Mouse (Mus musculus): ENCODE data around the gene Kcp. TPM values are rescaled to one million over a fixed set of nuclear protein-coding genes. Genes with fewer than 3 reads are reported as not detected.
A peak's percentile ranks its signal among the peaks of the same experiment; 100 is the strongest.

The Kcp gene
- polyA plus RNA-seq, 1 experiment: 3.0 TPM

DNA sequence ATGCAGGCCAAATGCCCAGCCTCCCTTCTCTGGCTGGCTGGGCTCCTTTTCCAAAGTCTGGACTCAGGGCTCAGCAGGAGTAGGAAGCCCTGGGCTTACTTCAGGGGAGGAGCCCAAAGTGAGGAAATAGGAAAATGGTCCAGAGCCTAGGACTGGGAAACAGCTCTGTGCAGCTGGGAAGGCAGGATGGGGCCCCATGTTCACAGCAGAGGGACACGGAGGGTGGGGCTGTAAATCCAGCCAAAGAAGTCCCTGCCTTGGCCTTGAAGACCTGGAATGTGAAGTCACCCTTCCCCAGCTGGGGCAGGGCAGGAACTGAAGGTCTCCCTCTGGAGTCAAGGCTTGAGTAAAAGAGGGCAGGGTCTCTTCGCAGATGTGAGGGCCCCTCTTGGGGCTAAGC is 1.3 kb upstream of the Kcp start:
- no peak overlapping the region for H3K27ac ChIP-seq (ENCODE audit: control insufficient read depth, insufficient read depth, low read length)
- no peak for DNase-seq

DNA sequence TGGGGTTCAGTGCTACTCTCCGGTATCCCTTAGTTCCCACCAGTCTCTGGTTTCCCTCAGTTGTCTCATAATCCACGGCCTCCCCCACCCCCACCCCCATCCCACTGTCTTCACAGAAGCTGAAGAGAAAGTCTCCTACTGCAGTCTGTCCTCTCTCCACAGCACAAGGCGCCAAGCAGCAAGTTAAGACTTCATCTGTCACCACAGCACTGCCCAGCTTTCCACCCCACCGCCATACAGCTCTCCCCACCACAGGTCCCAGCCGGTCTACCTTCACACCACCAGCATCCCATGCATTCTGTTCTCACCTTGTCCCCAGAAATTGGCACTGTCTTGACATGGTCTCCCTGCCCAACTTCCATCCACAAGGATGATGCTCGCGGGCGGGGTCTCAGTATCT is 918 bp downstream of the Kcp start:
- Histone ChIP-seq H3K4me1 (replicated peaks; ENCODE audit: control insufficient read depth, insufficient read depth, low read length) (no peaks in the 10 kb centered on the region), H3K27ac (ENCODE audit: control insufficient read depth, insufficient read depth, low read length) (no peak overlapping the region), H3K4me3 (ENCODE audit: control insufficient read depth, insufficient read depth, low read length) (no peak overlapping the region), H3K36me3 (ENCODE audit: control insufficient read depth, insufficient read depth, low read length) (no peaks in the 10 kb centered on the region), H3K27me3 (ENCODE audit: control insufficient read depth, insufficient read depth, low read length) (peaks cover 6% of the 10 kb centered on the region; the same call in 1 of the 2 replicates)
- DNase-seq: no peak
- no peak for TF ChIP-seq CTCF (IDR thresholded peaks at IDR 0.05; ENCODE audit: borderline replicate concordance, control insufficient read depth, extremely low read depth, insufficient read depth, low read length, poor library complexity)
- no peak for TF ChIP-seq POLR2A (IDR thresholded peaks at IDR 0.05; ENCODE audit: control insufficient read depth, extremely low read depth, insufficient read depth, low read length, poor library complexity)
- 55% methylated on average over 8 of the region's 8 CpGs for WGBS

More for the DNA sequence above, 1.3 kb upstream of the Kcp start:
- Histone ChIP-seq H3K27me3 (ENCODE audit: control insufficient read depth, insufficient read depth, low read length) (peaks cover 6% of the 10 kb centered on the region; the same call in 1 of the 2 replicates), H3K36me3 (ENCODE audit: control insufficient read depth, insufficient read depth, low read length) (no peaks in the 10 kb centered on the region), H3K4me3 (ENCODE audit: control insufficient read depth, insufficient read depth, low read length) (no peak overlapping the region), H3K4me1 (replicated peaks; ENCODE audit: control insufficient read depth, insufficient read depth, low read length) (peaks cover 7% of the 10 kb centered on the region)
- no peak for TF ChIP-seq CTCF (IDR thresholded peaks at IDR 0.05; ENCODE audit: borderline replicate concordance, control insufficient read depth, extremely low read depth, insufficient read depth, low read length, poor library complexity)
- no peak for TF ChIP-seq POLR2A (IDR thresholded peaks at IDR 0.05; ENCODE audit: control insufficient read depth, extremely low read depth, insufficient read depth, low read length, poor library complexity)
- 87% methylated on average over 2 of the region's 2 CpGs for WGBS

DNA sequence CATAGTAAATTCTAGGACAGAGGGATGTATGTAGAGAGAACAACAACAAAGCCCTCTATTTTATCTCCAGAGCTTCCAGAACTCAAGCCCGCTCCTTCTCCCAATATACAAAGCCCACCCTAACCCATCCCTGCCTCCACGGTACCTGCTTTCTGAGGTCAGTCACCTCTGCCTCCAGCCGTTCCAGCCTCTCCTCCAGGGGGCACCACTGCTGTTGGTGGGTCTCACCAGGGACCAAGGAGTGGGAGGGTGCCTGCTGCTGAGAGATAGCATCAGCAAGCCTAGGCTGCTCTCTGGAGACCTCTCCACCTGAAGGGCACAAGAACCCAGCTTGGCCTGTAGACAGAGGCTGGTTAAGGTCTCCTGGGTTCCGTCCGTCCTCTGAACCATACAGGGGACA is 2.3 kb downstream of the Kcp start:
- H3K4me1 ChIP-seq (replicated peaks; ENCODE audit: control insufficient read depth, insufficient read depth, low read length): no peaks in the 10 kb centered on the region
- H3K36me3 ChIP-seq (ENCODE audit: control insufficient read depth, insufficient read depth, low read length): no peaks in the 10 kb centered on the region
- no peak for DNase-seq
- no peak overlapping the region for H3K4me3 ChIP-seq (ENCODE audit: control insufficient read depth, insufficient read depth, low read length)
- H3K27me3 ChIP-seq (ENCODE audit: control insufficient read depth, insufficient read depth, low read length): peaks cover 6% of the 10 kb centered on the region; the same call in 1 of the 2 replicates
- 82% methylated on average over 5 of the region's 5 CpGs for WGBS
- TF ChIP-seq CTCF (IDR thresholded peaks at IDR 0.05; ENCODE audit: borderline replicate concordance, control insufficient read depth, extremely low read depth, insufficient read depth, low read length, poor library complexity) (0 out of 2 replicates have a peak, but pooled peaks have one; percentile 23), POLR2A (IDR thresholded peaks at IDR 0.05; ENCODE audit: control insufficient read depth, extremely low read depth, insufficient read depth, low read length, poor library complexity) (no peak)
- no peak overlapping the region for H3K27ac ChIP-seq (ENCODE audit: control insufficient read depth, insufficient read depth, low read length)

DNA sequence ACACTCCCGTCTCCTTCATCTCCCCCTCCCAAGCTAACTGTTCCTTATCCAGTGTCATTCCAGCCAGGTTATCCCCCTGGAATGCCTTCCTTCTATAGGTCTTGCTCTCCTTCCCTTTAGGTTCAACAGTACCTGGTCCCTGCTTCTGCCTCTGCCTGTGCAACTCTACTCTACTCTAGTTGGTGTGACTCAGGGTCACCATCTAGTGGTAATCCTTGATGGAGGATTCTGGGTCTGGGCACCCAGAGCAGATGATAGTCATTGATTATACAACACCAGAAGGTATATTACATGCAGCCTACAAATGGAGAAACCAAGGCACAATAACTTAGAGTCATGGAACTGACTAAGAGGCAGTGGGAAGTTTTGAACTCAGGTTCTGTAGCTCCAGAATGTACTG is 6.2 kb downstream of the Kcp start:
- Histone ChIP-seq H3K27ac (ENCODE audit: control insufficient read depth, insufficient read depth, low read length) (no peak overlapping the region), H3K27me3 (ENCODE audit: control insufficient read depth, insufficient read depth, low read length) (no peaks in the 10 kb centered on the region; the same call in 1 of the 2 replicates), H3K36me3 (ENCODE audit: control insufficient read depth, insufficient read depth, low read length) (no peaks in the 10 kb centered on the region), H3K4me3 (ENCODE audit: control insufficient read depth, insufficient read depth, low read length) (no peak overlapping the region), H3K4me1 (replicated peaks; ENCODE audit: control insufficient read depth, insufficient read depth, low read length) (no peaks in the 10 kb centered on the region)
- WGBS: 96% methylated on average over 1 of the region's 1 CpGs
- TF ChIP-seq POLR2A (IDR thresholded peaks at IDR 0.05; ENCODE audit: control insufficient read depth, extremely low read depth, insufficient read depth, low read length, poor library complexity): no peak
- TF ChIP-seq CTCF (IDR thresholded peaks at IDR 0.05; ENCODE audit: borderline replicate concordance, control insufficient read depth, extremely low read depth, insufficient read depth, low read length, poor library complexity): no peak
- no peak for DNase-seq

- WGBS: 95% methylated on average over 6 of the region's 6 CpGs
- H3K4me3 ChIP-seq (ENCODE audit: control insufficient read depth, insufficient read depth, low read length): no peak overlapping the region
- no peaks in the 10 kb centered on the region for H3K36me3 ChIP-seq (ENCODE audit: control insufficient read depth, insufficient read depth, low read length)
- DNase-seq: no peak
- no peak overlapping the region for H3K27ac ChIP-seq (ENCODE audit: control insufficient read depth, insufficient read depth, low read length)
- H3K27me3 ChIP-seq (ENCODE audit: control insufficient read depth, insufficient read depth, low read length): no peaks in the 10 kb centered on the region; the same call in 1 of the 2 replicates
- TF ChIP-seq POLR2A (IDR thresholded peaks at IDR 0.05; ENCODE audit: control insufficient read depth, extremely low read depth, insufficient read depth, low read length, poor library complexity) (no peak), CTCF (IDR thresholded peaks at IDR 0.05; ENCODE audit: borderline replicate concordance, control insufficient read depth, extremely low read depth, insufficient read depth, low read length, poor library complexity) (no peak)
- no peaks in the 10 kb centered on the region for H3K4me1 ChIP-seq (replicated peaks; ENCODE audit: control insufficient read depth, insufficient read depth, low read length)
These were observed 6.9 kb downstream of the Kcp start for GRCm38 (mm10) chr6:29500810-29501209.

GRCm38 (mm10) chr6:29500177-29500576 is 7.6 kb downstream of the Kcp start:
- WGBS: 90% methylated on average over 7 of the region's 7 CpGs
- Histone ChIP-seq H3K4me1 (replicated peaks; ENCODE audit: control insufficient read depth, insufficient read depth, low read length) (no peaks in the 10 kb centered on the region), H3K36me3 (ENCODE audit: control insufficient read depth, insufficient read depth, low read length) (no peaks in the 10 kb centered on the region), H3K27me3 (ENCODE audit: control insufficient read depth, insufficient read depth, low read length) (no peaks in the 10 kb centered on the region; the same call in 1 of the 2 replicates), H3K4me3 (ENCODE audit: control insufficient read depth, insufficient read depth, low read length) (no peak overlapping the region), H3K27ac (ENCODE audit: control insufficient read depth, insufficient read depth, low read length) (no peak overlapping the region)
- DNase-seq: no peak
- no peak for TF ChIP-seq POLR2A (IDR thresholded peaks at IDR 0.05; ENCODE audit: control insufficient read depth, extremely low read depth, insufficient read depth, low read length, poor library complexity)
- no peak for TF ChIP-seq CTCF (IDR thresholded peaks at IDR 0.05; ENCODE audit: borderline replicate concordance, control insufficient read depth, extremely low read depth, insufficient read depth, low read length, poor library complexity)

DNA sequence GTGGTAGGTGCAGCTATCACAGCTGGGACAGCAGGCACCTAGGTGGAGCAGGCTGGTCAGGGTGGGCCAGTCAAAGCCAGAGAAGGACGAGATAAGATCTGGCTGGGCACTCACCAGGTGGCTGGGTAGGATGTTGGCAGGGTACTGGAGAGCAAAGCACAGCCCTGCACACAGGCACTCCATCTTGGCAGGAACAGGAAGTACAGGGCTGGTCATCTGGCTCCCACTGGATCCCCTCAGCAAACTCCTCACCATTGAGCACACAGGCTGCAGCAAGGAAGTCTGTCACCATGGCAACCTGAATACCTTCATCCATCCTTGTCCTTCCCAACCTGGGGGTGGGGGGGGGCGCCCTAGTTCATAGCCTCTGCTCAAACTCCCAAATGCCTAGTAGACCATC is 10.0 kb downstream of the Kcp start:
- WGBS: 44% methylated on average over 2 of the region's 2 CpGs
- no peak overlapping the region for H3K4me3 ChIP-seq (ENCODE audit: control insufficient read depth, insufficient read depth, low read length)
- H3K27me3 ChIP-seq (ENCODE audit: control insufficient read depth, insufficient read depth, low read length): no peaks in the 10 kb centered on the region; the same call in 1 of the 2 replicates
- no peak for DNase-seq
- no peak overlapping the region for H3K27ac ChIP-seq (ENCODE audit: control insufficient read depth, insufficient read depth, low read length)
- TF ChIP-seq CTCF (IDR thresholded peaks at IDR 0.05; ENCODE audit: borderline replicate concordance, control insufficient read depth, extremely low read depth, insufficient read depth, low read length, poor library complexity): no peak
- no peak for TF ChIP-seq POLR2A (IDR thresholded peaks at IDR 0.05; ENCODE audit: control insufficient read depth, extremely low read depth, insufficient read depth, low read length, poor library complexity)
- H3K4me1 ChIP-seq (replicated peaks; ENCODE audit: control insufficient read depth, insufficient read depth, low read length): no peaks in the 10 kb centered on the region
- no peaks in the 10 kb centered on the region for H3K36me3 ChIP-seq (ENCODE audit: control insufficient read depth, insufficient read depth, low read length)

Data from thymus, adult 2 months (tissue).